Mouse (Mus musculus): ENCODE results near the gene Ercc6l. TPM values are rescaled to one million over a fixed set of nuclear protein-coding genes. Genes with fewer than 3 reads are reported as not detected.
"Not testable (repeated sequence)": the region's sequence is repeated elsewhere in the genome, so short reads cannot be mapped to it uniquely, and the experiment has no call there.

Gene Ercc6l
- total RNA-seq, 2 experiments from 2014 or later = 0.40 to 0.41 TPM

GRCm38 (mm10) chrX:102109349-102109748 is 47.5 kb downstream of the Ercc6l start:
- DNase-seq = not testable (repeated sequence)

GRCm38 (mm10) chrX:102103830-102104229 is 53.1 kb downstream of the Ercc6l start:
- DNase-seq = not testable (repeated sequence)

- no peak for DNase-seq
Measured at GRCm38 (mm10) chrX:102101886-102102285, 55.0 kb downstream of the Ercc6l start.

- no peak for DNase-seq
Measured at GRCm38 (mm10) chrX:102094381-102094904, 62.4 kb downstream of the Ercc6l start.

Other genes starting within 250 kb of the Ercc6l start
- 1 to 10 TPM; 1.1 to 1.3 TPM for gene Rtl5, start 85.8 kb downstream of the Ercc6l start, total RNA-seq (2021)
- 10 to 100 TPM; 23.8 to 23.9 TPM for gene Pin4, start 37.6 kb downstream of the Ercc6l start, total RNA-seq (2021)
- gene Rps4x, start 32.3 kb upstream of the Ercc6l start, total RNA-seq (2021) = 100 to 1,000 TPM; 672 to 785 TPM
- under 1 TPM in 1 of 2 experiments, not detected in 1; 0.60 TPM for gene Cited1, start 95.1 kb upstream of the Ercc6l start, total RNA-seq (2021)